Mouse (Mus musculus) kidney, adult 2 months (tissue): ENCODE results near the gene Thpo. TPM values are rescaled to one million over a fixed set of nuclear protein-coding genes. Genes with fewer than 3 reads are reported as not detected.

Experiments
- DNase-seq: peaks from one replicate; pipeline ENCODE4 v3.0.0; 2021
- H3K27ac ChIP-seq: fragments of 200-500 bp; 2 replicates; pipeline ENCODE4 v1.5.1; 2012; ENCODE audit warnings: low read depth, low read length, control low read depth, inconsistent platforms; ENCODE audit not compliant: insufficient read depth
- H3K27me3 ChIP-seq: fragments of 200-500 bp; replicated peaks from 2 replicates; pipeline ENCODE4 v1.6.1; 2012; ENCODE audit warnings: mild to moderate bottlenecking, moderate library complexity, low read length, inconsistent platforms; ENCODE audit not compliant: control insufficient read depth, insufficient read depth
- H3K36me3 ChIP-seq: fragments of 200-500 bp; 2 replicates; pipeline ENCODE4 v1.6.1; 2012; ENCODE audit warnings: mild to moderate bottlenecking, moderate library complexity, low read length, inconsistent platforms; ENCODE audit not compliant: control insufficient read depth, insufficient read depth
- H3K4me1 ChIP-seq: fragments of 200-500 bp; 2 replicates; pipeline ENCODE4 v1.6.1; 2011; ENCODE audit warnings: low read length; ENCODE audit not compliant: control insufficient read depth, insufficient read depth
- H3K4me3 ChIP-seq: fragments of 200-500 bp; 2 replicates; pipeline ENCODE4 v1.5.1; 2011; ENCODE audit warnings: mild to moderate bottlenecking, low read depth, low read length, control low read depth; ENCODE audit not compliant: insufficient read depth
- CTCF ChIP-seq: fragments of 200-500 bp; conservative IDR thresholded peaks from 2 replicates; pipeline ENCODE4 v1.5.1; 2011; ENCODE audit warnings: low read depth, mild to moderate bottlenecking, control low read depth, low read length, moderate library complexity, mixed read lengths; ENCODE audit not compliant: insufficient read depth, insufficient read length
- POLR2A ChIP-seq: fragments of 200-500 bp; IDR thresholded peaks from one replicate; pipeline ENCODE4 v1.6.1; 2011; ENCODE audit warnings: low read depth, low read length, control low read depth
- WGBS: fragments of 180-500 bp; shearing (Covaris S2); methylation state at CpG from one replicate; pipeline ENCODE4 v1.1.7; 2018; 5-methylcytosine and 5-hydroxymethylcytosine counted together
- polyA plus RNA-seq: library from polyadenylated mRNA; depleted of rRNA; stranded (reverse); fragments of >200 nt; gene quantifications from 2 replicates; pipeline ENCODE4 v1.2.3, GENCODE M21; 2012

The Thpo gene
- polyA plus RNA-seq, 1 experiment, result 17.1 TPM

DNA sequence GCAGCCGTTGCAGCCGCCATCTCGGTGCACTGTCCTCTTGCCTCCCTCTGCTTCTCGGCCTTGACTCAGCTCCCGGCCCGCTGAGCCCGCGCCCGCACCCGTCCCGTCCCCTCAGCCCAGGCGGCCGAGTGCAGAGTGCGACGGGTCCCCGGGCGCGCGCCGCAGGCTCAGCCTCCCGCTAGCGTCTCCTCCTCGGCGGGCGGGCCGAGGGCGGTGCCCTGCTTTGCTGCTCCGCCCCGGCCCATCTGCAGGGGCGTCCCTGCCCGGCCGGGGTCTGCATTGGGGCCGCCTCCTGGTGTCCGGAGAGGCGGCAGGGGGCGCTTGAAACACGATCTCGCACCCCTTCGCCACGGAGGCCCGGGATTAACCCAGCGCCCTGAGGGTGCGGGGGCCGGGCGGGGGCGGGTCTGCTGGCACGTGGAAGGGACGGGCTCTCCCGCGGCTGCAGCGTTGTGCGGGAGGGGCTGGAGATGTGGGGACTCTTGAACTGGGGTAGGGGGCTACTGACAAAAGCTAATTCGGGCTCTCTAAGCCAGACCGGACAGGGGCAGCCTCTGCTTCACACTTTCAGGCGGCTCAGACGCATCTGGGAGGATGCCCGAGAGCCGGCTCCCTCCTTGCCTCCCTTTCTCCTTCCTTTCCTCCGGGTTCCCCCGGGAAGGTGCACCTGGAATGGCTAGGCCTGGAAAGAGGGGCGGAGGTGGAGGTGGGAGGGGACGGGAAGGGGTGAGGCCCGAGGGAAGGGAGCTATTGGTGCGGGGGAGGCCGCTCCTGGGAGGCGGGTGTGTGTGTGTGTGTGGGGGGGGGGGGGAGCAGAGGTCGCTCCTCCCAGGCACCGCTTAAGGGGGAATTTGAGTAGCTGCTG, 18.1 kb downstream of the Thpo start:
- no peaks in the 10 kb centered on the region for H3K27me3 ChIP-seq
- WGBS, result under 1% methylated on average over 68 of the region's 68 CpGs
- TF ChIP-seq POLR2A (no peak), CTCF (no peak)
- peak; percentile 88 for DNase-seq
- H3K4me1 ChIP-seq, result peaks cover 6% of the 10 kb centered on the region; the same call in 1 of the 2 replicates
- H3K27ac ChIP-seq, result peak overlapping the region; percentile 96
- H3K36me3 ChIP-seq, result no peaks in the 10 kb centered on the region
- peak overlapping the region; percentile 51 for H3K4me3 ChIP-seq

- no peak for DNase-seq
- peak overlapping the region; percentile 6; the same call in 1 of the 2 replicates for H3K27ac ChIP-seq
- WGBS, result 3% methylated on average over 12 of the region's 12 CpGs
Measured at GRCm38 (mm10) chr16:20715566-20715965, 18.7 kb downstream of the Thpo start.

DNA sequence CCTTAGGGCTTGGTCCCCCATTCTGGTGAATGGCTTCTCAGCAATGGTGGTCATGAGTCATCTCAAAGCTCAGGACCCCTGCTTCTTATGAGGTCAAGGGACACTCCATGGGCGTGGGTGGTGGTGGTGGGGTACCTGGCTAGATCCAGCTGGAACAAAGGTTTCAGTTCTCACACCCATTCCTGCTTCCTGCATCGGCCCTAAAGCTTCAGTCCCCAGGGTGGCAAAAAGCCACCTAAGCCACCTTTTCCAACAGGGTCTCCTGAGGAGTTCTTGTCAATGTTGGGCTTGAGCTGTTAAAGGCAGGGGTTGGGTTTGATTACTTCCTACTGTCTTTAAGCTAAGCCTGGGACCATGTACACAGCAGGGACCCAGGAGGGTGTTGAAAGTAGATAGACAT, 19.1 kb downstream of the Thpo start:
- TF ChIP-seq CTCF, result no peak
- no peak for TF ChIP-seq POLR2A
- Histone ChIP-seq H3K4me3 (peak overlapping the region; percentile 51; the same call in 1 of the 2 replicates), H3K27ac (no peak overlapping the region), H3K4me1 (peaks cover 6% of the 10 kb centered on the region; the same call in 1 of the 2 replicates), H3K27me3 (no peaks in the 10 kb centered on the region), H3K36me3 (no peaks in the 10 kb centered on the region)
- 68% methylated on average over 2 of the region's 2 CpGs for WGBS
- DNase-seq, result no peak

More at GRCm38 (mm10) chr16:20715566-20715965, 18.7 kb downstream of the Thpo start:
- Histone ChIP-seq H3K36me3 (no peaks in the 10 kb centered on the region), H3K4me1 (peaks cover 6% of the 10 kb centered on the region; the same call in 1 of the 2 replicates), H3K4me3 (peak overlapping the region; percentile 51), H3K27me3 (no peaks in the 10 kb centered on the region)
- TF ChIP-seq POLR2A (no peak), CTCF (no peak)

GRCm38 (mm10) chr16:20714307-20715080, 19.8 kb downstream of the Thpo start:
- DNase-seq, result no peak
- Histone ChIP-seq H3K36me3 (no peaks in the 10 kb centered on the region), H3K27ac (no peak overlapping the region), H3K27me3 (no peaks in the 10 kb centered on the region), H3K4me1 (peaks cover 6% of the 10 kb centered on the region; the same call in 1 of the 2 replicates), H3K4me3 (no peak overlapping the region)
- no peak for TF ChIP-seq CTCF
- TF ChIP-seq POLR2A, result no peak
- 70% methylated on average over 11 of the region's 11 CpGs for WGBS

DNA sequence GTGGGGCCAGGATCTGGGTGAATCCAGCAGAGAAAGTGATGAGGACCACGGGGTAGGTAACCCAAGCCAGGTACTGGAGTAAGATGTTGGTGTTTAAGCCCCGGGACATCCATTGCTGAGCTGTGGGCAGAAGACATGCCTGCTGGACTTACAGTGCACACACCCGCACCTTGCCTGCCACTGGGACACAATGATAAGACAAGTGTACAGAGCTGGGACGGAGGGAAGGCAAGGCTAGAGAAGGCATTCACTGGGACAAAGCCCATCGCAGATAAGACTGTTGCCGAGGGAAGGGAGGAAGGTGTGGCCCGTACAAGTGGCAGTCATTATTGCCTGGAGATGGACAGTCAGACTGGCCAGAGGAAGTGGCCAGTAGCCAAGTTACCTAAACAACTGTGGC, 21.4 kb downstream of the Thpo start:
- peaks cover 6% of the 10 kb centered on the region; the same call in 1 of the 2 replicates for H3K4me1 ChIP-seq
- H3K27me3 ChIP-seq, result no peaks in the 10 kb centered on the region
- no peak overlapping the region for H3K4me3 ChIP-seq
- no peak for DNase-seq
- no peaks in the 10 kb centered on the region for H3K36me3 ChIP-seq
- TF ChIP-seq CTCF, result no peak
- TF ChIP-seq POLR2A, result no peak
- H3K27ac ChIP-seq, result no peak overlapping the region
- 89% methylated on average over 7 of the region's 7 CpGs for WGBS

DNA sequence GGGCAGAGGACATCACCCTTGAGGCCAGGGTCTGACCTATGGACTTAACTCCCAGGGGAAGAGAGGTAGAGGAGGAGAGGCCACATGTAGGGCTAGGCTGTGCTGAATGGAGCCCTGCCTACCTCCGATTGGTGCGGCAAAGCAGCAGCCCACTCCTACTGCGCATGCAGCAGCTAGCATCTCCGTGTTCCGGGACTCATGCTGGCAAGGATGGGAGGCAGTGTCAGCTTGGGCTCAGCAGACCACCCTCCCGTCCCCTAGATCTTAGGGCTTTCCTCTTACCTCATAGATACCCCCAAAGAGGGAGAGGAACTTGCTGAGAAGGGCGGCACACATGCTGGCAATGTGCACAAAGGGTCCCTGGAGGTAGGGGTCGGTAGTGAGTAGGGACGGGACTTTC, 22.1 kb downstream of the Thpo start:
- Histone ChIP-seq H3K36me3 (no peaks in the 10 kb centered on the region), H3K4me1 (peaks cover 6% of the 10 kb centered on the region; the same call in 1 of the 2 replicates), H3K27me3 (no peaks in the 10 kb centered on the region), H3K4me3 (no peak overlapping the region), H3K27ac (no peak overlapping the region)
- TF ChIP-seq POLR2A, result no peak
- TF ChIP-seq CTCF, result no peak
- DNase-seq, result no peak
- WGBS, result 92% methylated on average over 9 of the region's 9 CpGs
